Mouse (Mus musculus) gastrocnemius, postnatal 36 days (tissue): ENCODE data around the gene Trappc12. TPM values are rescaled to one million over a fixed set of nuclear protein-coding genes. Genes with fewer than 3 reads are reported as not detected.
"Not testable (repeated sequence)": the region's sequence is repeated elsewhere in the genome, so short reads cannot be mapped to it uniquely, and the experiment has no call there.

Source experiments
- DNase-seq, 2 experiments: peaks; one replicate each; pipeline ENCODE4 v3.0.0; 2022
- intact Hi-C: fragments of 180-260 bp; cut with DNase I; formaldehyde crosslinking; loops from one replicate; pipeline ENCODE4 v1.15.1; 2025
- total RNA-seq, 2 experiments: library from RNA; stranded (reverse); gene quantifications; 2 replicates each; pipeline ENCODE4 v1.2.3; 2021

Gene Trappc12
- total RNA-seq, 2 experiments from 2014 or later = 13.8 to 16.6 TPM

DNA sequence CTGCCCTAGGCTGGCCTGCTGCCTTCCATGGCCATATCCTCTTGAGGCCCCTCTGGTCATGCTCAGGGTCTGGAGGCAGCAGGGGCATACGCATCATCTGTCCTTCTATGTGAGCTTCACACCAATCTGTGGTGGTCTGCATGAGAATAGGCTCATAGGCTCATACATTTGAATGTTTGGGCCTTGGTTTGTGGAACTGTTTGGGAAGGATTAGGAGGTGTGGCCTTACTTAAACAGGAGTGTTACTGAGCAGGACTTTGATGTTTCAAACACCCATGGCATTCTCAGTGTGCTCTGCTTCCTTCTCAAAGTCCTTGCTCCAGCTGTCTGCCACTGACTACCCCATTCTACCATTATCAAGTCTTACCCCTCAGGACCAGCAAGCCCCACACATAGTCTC lies 16.0 kb downstream of the Trappc12 start:
- intact Hi-C loops = no loop called here

DNA sequence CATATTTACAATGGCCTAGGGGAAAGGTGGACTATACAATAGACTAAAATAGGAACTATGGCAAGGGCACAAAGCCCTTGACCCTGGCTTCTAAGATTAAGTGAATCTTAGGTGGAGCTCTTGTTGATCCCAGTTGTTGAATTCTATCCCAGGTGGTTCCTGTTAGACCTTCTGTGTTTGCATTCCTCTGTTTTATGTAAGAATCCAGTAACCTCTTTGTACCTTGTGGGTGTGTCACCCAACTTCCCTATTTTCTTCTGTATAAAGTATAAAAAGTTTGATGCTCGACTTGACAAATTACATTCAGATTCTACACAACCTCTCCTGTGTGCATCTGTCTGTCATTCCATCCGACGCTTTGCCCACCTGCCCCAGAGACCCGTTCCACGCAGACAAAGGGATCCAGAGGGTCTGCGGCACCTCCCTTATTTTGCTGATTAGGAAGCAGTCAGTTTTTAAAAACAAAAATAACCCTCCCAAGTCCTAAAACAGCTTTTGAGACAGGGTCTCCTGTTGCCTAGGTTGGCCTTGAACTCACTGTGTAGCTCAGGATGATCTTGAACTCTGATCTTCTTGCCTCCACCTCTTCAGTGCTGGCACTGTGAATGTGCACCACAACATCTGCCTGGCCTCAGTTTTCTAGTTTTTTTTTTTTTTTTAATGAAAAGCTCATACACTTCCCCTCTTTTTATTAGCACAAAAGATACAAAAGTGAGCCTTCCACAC lies 16.6 kb downstream of the Trappc12 start:
- DNase-seq, intact Hi-C loops: not testable (repeated sequence)

More for the DNA sequence above, 16.0 kb downstream of the Trappc12 start:
- DNase-seq = no peak

DNA sequence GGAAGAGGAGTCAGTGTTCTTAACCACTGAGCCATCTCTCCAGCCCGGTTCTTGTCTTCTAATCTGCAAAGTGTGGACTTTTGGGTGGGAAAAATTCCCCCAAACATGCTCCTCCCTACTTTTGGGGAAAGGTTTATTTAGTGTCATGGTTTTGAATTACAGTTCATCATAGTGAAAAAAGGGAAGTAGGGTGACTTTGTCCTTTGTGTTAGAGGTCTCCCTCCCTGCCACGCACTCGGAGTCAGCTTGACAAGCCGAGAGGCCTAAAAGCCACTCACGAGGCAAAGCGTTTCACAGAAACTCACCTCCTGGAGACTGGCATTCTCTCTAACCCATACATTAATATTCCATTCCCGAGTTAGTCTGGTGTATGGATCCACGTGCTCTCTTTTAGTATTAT lies 17.6 kb downstream of the Trappc12 start:
- intact Hi-C loops = no loop called here
- DNase-seq = no peak

DNA sequence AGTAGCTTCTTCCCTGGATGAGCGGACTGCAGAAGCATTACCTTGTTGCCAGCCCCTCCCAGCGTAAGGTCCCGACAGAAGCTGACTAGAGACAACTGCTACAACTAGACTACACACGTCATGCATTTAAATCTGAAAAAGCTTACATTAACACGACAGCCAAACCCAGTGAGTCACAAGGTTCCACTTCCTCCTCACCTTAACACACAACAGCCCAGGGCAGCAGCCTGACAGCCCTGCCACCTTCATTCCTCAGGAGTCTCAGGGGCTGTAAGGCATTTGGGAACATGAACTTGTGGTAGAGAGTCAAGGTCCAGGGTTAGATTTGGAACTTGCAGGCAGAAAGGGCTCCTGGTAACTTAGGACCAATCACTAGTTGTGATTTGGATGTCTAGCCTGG lies 23.2 kb downstream of the Trappc12 start:
- DNase-seq = no peak
- intact Hi-C loops = no loop called here

DNA sequence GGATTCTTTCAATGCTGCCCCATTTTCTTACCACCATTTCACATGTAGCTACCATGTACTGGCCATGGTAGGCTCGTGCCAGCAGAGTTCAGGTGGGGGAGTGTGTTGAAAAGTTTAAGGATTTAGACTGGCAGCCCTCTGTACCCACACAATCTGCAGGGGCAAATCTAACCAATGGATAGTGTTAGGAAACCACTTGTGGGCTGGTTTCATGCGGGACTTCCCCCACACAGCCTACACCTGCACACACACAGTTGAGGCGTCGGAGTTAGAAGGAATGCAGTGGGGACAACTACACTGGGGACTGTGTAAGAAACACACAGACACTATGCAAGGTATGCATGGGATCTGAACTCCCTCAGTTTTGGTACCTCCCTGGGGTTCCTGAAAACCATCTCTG lies 24.1 kb downstream of the Trappc12 start:
- intact Hi-C loops = no loop called here
- no peak for DNase-seq

DNA sequence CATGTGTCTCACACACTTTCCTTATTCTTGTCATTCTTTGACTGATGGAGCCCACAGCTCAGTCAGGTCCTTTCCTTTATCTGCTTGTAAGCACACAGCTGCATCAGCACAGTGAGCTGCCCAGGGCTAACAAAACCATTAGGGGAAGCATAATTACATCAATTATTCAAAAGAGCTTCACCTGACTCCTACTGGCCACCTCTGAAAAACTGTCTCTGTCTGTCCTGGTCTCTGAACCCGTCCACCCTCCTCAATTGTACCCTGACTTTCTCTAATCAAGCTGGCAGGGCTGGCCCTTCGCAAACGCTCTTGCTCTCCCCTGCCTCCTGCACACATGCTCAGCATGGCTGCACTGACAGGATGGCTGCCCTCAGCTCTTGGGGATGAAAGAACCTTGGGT lies 25.9 kb downstream of the Trappc12 start:
- intact Hi-C loops = no loop called here
- DNase-seq = no peak

DNA sequence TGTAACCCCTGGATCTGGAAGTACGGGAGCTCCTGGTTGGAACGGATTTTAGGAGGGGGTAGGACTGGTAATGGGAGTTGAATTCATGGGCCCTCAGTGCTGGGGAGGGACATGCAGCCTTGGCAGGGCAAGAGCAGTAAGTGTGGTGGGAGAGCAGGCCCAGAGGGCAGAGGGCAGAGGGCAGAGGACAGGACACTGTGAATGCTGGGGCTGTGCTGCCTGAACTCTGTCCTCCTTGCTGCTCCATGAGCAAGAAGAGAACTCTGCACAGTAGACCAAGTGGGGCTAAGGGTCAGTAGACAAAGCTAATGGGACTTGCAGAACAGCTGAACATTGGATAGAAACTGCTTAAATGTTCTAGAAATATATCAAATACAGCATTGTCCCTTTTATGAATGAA lies 32.2 kb downstream of the Trappc12 start:
- intact Hi-C loops = no loop called here

DNA sequence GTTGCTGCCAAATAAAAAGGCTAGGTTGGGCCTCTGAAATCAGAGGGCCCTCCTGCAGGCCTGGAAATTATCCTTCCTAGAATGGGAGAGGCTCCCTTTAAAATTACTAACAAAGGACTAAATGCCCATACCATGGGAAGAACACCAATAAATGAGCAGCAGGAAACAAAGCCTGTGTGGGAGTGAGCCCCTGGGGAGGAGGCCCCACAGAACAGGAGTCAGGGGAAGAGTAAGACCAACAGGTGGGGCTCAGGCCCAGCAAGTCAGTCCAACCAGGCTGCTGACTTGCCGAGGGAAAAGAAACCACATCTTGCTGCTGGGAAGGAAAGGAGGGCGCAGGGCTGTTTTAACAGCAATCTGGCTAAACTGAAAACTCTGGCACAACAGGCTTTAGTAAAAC lies 33.2 kb downstream of the Trappc12 start:
- no peak for DNase-seq
- intact Hi-C loops = no loop called here

More for the DNA sequence above, 32.2 kb downstream of the Trappc12 start:
- DNase-seq = no peak

DNA sequence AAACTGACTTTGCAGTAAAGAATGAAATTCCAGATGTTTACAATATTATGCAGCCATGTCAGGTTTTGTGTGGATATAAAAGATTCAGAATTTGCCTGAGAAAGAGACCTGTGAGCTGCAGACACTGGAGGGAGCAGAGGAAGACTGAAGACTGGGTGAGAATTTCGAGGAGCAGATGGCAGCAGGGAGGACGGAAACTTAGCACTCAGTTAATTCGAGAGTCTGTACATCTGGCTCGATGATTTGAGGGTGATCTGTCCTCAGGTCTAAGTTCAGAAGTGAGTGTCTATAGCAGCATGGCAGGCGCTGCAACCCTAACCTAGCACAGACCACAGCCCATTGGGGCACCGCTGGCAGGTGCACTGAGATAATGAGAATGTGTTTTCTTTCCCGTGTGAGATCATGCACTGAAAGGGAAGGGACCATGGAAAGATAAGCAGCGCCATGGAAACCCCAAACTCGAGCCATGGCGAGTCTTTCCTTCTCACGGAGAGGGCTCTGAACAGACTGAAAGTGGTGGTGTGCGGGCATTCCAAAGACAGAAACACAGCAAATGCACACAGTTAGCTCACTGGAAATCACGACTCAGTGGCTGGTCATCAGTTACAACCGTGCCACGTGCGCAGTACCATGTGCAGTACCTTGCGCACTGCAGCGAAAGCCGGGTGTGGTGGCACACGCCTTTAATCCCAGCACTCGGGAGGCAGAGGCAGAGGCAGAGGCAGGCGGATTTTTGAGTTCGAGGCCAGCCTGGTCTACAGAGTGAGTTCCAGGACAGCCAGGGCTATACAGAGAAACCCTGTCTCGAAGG lies 35.2 kb downstream of the Trappc12 start:
- intact Hi-C loops = no loop called here
- no peak for DNase-seq

DNA sequence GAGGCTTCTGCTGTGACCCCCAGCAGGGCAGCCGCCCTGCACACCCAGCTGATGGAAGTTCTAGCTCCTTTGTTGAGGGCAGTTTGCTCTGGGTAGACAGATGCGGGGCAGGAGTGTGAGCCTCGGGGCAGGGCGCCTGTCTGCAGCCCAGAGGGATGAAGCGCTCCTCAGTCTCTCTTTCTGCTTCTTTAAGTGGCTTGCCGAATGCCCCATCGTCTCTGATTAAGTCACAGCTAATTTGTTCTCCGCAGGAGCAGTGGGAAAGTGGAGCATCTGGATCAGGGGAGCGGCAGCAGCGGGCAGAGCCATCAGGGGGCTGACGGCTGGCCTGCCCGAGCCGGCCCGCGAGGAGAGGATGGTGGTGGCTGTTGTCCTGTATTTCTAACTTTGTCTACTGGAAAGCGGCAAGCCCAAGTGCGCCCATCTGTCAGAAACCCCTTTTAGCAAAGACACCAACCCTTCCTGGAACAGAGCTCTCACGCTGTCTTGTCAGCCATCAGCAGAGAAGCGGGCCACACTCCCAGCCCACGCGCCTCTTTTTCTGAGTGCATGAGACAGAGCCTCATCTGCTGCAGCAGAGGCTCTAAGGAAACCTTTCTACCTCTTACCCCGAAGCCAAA lies 39.6 kb downstream of the Trappc12 start:
- intact Hi-C loops = no loop called here

DNA sequence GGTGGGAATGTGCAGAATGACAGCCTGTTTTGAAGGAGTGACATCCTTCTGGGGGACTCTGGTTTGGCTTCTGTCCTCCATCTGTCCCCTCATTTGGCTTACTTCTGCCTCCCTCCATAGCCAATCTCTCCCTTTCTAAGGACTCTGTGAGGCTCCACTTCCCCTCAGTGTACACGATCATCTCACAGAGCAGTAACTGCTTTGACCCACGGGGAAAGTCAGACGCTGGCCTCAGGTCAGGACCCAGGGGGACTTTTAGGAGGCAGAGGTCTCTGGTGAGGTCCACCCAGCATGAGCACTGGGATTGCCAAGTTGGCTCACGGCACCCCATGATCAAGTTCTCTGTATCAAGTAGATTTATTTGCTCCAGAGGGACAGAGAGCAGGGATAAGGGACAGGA lies 42.1 kb downstream of the Trappc12 start:
- intact Hi-C loops = loop anchor here (5.0 kb wide), 1 partner anchor 39 kb away; no protein-coding TSS in a partner anchor
- no peak for DNase-seq

More for the DNA sequence above, 39.6 kb downstream of the Trappc12 start:
- DNase-seq = no peak

DNA sequence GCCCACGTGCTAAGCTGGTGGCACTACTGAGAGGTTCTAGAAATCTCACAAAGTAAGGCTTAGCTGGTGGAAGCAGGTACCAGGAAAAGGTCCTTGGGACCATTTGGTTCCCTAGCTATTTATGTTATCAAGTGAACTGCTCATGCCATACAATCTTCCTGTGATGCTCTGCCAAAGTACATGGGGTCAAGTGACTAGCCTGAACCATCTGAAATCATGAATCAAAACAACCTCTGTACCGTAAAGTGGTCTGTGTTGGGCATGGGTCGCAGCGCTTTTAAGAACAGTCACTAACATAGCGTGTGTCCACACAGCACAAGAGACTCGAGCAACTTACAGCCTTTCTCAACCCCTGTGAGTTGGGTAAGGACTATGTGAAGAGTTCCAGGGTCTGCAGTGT lies 45.1 kb downstream of the Trappc12 start:
- intact Hi-C loops = loop anchor here (5.0 kb wide), 1 partner anchor 42 kb away; no protein-coding TSS in a partner anchor
- no peak for DNase-seq

DNA sequence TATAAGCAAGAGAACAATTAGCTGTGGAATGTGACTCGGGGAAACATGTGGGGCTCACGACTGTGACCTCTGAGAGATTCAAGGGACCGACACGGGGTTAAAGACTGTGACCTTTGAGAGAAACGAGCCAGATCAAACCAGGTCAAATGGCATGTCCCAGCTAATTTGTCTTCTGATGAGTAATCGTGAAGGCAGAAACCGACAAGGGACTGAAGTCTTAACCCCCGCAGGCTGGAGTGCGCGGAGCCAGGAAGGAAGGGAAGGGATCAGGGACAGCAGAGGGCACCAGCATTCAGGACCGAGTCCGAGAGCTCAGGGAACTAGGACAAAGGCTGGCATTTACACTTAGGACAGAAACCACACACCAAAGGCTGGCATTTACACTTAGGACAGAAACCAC lies 45.9 kb downstream of the Trappc12 start:
- DNase-seq = no peak
- intact Hi-C loops = no loop called here

DNA sequence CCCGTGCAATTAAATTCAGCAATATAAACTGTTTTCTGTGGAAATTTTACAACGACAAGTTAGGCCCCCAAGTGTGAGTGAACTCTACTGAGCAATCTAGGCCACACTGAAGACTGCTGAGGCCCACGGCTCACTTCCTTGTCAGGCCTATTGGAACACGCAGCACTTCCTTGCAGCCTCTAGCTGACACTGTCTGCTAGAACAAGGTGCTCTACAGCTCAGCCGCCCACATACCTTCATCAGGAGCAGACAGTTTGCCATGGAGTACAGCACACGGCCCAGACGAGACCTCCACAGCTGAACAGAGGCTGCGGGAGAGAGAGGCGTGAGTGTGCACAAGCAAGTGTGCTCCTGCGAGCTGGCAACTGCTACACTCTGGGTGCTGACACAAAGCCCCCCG lies 49.0 kb downstream of the Trappc12 start:
- intact Hi-C loops = no loop called here
- no peak for DNase-seq

DNA sequence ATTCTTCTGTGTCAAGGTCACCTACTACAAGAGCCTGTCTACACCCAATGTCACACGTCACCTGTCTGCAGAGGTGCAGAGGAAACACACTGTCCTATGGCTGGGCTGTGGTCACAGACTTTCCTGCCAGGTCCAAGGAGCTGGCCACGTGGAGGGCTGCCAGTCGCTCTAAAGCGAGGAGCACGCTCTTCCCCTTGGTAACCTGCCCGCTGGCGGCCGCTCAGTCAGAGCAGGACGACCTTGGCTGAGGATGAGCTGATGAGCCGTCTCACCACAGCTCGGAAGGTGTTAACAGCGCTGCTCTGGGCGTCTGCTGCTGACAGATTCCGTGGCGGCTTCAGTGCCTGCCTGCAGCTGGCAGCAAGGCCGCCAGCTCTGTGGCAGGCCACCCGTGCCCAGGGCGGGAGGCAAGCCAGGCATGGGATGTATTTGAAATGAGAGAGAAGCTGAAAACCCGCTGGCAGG lies 49.7 kb downstream of the Trappc12 start:
- DNase-seq = peak; percentile 61 to 83
- intact Hi-C loops = no loop called here

DNA sequence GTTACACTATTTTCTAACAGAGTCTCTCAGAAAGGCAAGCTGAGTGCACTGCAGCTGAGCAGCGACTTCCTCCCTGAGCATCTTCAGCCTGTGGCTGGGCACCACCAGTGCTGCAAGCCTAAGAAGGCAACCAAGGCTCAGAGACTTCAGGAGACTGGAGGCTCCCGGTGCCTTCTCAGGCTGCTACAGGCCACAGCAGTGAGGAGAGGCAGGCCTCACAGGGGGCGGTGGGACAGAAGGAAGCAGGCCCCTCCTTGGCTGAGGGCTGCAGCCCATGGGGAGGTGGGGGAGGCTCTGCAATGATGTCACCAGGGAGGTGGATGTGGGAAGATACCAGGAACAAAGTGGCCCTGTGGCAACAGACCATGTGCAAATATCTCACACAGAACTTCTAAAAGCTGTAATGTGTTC lies 50.2 kb downstream of the Trappc12 start:
- DNase-seq = peak in 1 of 2 experiments; percentile 19
- intact Hi-C loops = no loop called here

DNA sequence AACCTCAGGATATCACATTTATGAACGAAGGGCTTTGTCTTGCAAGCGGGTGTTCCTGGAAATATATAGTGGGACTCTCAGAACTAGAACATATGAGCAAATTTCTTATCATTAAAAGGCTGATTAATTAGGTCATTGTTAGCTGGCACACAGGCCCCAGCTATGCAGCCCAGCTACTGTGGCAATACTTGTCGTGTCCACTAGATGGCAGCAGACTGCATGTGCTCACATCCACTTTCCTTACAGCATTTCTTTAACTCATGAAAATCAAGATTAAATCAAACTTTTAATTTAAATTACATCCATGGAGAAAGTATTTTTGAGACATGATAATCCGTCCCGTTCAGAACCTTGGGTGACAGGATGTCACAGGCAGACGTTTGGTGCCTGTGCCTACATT lies 50.6 kb downstream of the Trappc12 start:
- intact Hi-C loops = no loop called here
- DNase-seq = peak; percentile 24 to 35

DNA sequence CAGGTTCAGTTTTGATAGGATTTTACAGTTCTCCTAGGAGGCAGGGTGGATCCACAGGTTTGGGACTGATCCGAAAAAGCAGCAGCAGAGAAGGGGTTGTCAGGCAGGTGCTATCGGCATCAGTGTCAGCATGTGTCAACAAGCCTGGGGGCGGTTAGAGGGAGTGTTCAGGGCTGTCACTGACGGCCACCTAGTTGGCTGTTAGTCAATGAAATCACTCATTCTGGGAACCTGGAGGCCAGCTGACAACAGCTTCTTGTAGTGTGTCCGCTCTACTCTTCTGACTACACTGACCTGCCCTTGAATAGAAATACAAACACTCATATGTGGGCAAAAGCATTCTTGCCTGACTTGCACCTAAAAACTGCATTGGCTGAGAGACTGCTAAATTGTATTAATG lies 51.2 kb downstream of the Trappc12 start:
- DNase-seq = no peak
- intact Hi-C loops = no loop called here

DNA sequence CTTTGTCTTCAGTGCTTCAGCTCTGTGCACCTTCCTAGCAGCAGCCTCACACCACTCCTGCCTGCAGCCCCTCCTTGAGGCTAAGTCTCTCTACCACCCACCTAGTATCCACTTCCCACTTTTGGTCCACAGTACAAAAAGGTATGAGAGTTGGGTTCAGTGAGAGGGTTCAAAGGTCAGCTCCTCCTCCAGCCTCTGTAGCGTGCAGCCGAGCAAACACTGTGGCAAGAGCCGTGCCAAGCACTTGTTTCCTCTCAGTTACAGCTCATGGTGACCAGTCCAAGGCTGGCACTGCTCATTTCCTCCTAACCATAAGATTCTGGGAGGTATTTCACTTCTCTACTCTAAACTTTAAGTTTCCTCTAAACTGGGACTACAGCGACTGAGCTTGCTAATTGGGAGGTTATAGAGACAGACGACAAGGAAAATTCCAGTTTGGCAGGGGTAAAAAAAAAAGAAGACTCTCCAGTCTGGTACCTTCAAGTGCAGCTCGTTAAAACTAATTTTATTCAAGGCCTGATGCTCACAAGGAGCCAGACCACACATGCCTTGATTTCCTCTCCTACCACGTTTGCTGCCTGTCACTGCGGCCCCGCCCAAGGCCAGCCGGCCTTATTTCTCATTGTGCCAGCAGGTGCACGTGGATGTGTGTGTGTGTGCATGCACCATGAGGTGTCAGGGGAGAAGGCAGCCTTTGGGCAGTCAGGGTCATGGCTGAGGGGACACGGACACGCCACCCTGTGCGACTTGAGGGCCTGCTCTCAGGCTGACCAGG lies 52.3 kb downstream of the Trappc12 start:
- intact Hi-C loops = no loop called here
- DNase-seq = no peak

DNA sequence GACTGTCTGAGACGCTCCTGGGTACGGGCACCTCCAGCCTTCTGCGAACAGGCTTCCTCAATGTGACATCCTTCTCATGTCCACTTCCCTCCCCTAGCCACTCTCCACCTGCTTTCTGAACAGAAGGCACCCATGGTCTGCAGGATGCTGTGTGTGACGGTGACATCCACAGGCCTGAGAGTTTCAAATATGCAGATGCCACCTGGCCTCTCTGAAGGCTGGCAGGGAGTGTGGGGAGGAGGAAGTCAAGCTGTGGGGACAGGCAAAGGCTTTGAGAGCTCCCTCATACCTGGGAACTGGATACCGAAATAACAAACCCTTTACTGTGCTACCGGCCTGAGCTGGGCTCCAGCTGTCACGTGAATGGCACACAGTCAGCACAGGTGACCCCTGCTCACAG lies 55.5 kb downstream of the Trappc12 start:
- intact Hi-C loops = no loop called here
- no peak for DNase-seq
